Mouse (Mus musculus) c-Kit-positive CD71-negative TER-119-negative erythroid progenitor cells, embryonic 14.5 days (primary cell): Measurements from ENCODE around the gene Alpl.

Experiments used
- DNase-seq: peaks from one replicate; pipeline ENCODE4 v3.0.0-alpha.2; 2013; ENCODE audit warnings: low read depth

Alpl gene

DNA sequence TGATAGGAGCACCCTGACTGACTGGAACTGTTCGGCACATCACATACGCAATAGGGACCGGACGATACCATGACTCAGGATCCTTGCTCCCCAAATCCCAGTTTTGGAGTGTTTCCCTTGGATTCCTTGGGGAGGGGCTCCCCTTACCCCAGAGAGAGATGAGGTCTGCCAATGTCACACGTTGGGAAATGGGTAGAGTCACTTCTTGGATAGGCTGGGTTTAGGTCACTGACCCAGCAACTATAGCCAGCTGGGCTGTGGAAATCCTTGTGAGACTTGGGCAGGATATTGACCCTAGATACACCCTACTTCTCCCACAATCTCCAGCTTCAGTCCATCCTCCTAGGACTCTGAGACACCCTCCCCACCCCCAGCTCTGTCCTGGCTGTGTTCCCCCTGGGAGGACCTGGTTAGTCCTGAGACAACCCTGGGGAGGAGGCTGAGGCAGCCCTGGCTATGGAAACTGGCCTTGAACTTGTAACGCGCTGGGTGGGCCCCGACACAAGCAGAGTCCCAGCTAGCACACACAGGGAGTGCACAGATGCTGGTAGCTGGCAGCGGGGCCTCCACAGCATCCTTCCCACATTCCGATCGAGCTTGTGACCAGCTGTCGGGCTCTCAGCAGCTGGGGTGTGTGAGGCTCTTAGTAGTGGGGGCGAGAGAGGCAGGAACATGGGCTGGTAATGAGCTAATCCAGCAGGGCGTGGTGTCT, 25.1 kb downstream of the Alpl start:
- no peak for DNase-seq

DNA sequence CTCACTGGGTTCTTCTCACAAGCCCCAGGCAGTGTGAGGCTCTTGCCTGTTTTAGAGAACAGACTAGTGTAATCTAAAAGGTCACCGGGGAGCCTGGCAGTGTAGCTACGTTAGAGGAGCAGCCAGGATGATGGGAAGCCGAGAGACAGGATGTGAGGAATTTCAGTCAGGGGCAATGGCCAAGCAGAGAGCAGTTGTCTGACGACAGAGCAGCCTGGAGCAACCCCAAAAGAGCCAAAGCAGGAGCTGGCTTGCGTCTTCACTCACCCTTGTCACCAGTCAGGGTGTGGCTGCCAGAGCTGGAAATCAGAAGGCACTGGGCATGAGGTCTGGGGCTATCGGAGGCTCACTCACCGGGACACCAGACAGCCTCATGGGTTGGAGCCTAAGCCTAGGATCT, 26.5 kb downstream of the Alpl start:
- DNase-seq: no peak

DNA sequence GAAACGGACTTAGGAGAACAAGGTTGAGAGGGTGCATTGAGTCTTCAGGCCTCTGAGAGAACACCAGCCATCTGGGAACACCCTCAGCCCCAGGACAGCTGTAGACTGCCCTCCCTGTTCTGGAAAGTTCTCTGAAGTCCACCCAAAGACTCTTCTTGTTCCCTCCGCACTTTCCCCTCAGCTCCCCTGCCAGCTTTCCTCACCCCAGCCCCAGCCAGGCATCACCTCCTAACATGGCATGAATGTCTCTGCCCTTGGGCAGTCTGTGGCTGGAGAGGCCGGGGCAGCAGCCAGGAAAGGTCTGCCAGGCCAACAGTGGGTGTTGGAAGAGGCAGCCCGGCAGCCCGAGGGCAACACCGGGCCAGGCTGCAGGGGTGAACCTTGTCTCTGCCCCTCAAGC, 27.4 kb downstream of the Alpl start:
- DNase-seq: no peak

DNA sequence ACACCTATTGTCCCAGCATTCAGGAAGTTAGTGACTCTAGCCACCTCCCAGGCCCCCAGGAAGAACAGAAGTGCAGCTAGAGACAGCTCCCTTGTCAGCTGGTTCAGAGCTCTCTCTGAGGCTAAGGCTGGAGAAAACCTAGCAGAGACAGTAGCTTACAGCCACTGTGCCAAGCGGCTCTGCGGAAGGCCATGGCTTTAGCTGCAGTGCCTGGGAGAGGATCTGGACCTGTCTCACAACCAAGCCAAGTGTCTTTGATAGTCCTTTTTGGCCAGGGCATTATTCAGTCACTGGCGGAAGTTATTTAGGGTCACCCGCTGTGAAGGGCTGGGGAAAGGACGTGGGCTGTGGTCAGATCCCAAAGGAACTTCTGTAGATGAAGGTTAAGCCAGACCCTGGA, 27.8 kb downstream of the Alpl start:
- no peak for DNase-seq

DNA sequence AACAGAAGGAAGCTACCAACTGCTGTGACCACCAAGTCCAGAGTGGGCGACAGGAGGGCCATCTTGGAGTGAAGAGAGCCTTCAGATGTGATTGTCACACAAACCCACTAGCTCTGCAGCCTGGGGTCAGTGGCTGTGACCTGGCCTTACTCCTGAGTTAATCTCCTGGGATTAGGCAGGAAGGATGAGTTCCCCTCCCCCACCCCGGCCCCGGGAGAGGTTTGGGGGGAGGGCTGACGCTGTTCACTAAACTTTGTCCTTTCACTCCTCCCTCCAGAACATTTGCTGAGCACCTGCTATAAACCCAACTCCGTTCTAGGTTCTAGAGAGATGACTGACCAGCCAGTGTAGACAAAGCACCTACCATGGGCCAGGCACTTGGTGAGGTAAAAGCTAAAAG, 29.8 kb downstream of the Alpl start:
- DNase-seq: no peak

DNA sequence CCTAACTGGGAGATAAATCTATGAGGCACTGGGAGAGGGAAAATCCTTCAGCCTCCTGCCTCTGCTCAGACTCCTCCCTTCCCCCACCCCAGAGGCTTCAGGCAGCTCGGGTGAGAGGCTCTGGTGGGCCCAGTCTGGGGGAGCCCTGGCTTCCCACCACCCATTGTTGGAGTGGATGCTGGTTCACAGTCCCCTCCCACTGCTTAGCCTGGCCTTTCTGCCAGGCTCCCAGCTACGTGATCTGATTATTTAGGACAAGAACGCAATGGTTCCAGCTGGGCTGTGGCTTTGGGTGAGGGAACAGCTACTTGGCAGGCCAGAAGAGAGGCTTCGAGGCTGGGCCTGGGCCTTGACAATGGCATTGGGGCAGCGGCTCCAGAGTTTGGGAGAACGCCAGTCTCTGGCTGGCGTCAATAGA, 30.6 kb downstream of the Alpl start:
- no peak for DNase-seq

DNA sequence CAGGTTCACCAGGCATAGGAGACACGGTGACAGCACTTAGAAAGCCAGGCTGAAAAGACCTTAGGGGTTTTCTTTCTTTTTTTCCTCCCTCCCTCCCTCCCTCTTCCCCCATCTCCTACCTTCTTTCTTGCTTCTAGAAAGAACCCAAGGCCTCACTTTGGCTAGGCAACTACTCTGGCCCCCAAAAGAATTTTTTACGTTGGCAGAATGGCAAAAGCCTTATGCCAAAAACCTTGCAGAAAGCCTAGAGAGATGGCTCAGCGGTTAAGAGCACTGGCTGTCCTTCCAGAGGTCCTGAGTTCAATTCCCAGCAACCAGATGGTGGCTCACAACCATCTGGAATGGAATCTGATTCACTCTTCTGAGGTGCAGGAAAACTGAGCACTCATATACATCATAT, 31.6 kb downstream of the Alpl start:
- no peak for DNase-seq

DNA sequence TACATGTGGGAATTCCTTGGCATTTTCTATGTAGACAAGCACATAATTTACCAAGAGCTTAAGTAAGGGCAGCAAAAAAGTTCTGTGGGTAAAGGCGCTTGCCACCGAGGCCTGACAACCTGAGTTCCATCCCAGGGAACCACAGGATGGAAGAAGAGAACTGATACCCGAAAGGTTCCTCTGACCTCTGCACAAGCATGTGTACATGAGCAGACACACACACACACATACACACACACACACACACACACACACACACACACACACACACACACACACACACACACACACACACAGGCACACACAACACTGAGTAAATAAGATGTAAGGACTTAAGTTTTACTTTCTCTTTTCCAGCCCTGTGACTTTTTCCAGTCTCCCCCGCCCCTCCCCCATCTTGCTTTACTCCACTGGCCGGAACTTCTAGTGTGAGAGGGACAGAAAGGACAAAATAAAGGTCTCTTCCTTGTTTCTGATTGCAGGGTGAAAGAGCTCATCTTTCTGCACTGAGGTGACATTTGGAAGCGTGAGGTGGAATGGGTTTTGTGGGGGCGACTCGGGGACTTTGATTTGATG, 32.2 kb downstream of the Alpl start:
- no peak for DNase-seq

DNA sequence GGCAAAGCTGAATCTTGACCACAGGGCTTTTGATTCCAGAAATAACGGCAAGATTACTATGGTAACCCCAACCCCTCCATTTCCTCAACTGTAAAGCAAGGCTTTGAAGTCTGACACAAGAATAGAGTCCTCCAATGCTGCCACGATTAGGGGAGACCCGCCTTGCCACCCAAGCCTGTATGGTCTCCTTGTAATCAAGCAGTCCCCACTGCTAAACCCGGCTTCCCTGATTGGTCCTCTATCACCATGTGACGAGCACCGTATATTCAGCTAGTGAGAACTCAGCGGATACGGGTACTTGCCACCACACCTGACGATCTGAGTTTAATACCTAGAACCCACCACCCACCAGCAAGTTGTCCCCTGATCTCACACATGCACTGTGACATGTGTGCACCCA, 33.3 kb downstream of the Alpl start:
- DNase-seq: no peak

DNA sequence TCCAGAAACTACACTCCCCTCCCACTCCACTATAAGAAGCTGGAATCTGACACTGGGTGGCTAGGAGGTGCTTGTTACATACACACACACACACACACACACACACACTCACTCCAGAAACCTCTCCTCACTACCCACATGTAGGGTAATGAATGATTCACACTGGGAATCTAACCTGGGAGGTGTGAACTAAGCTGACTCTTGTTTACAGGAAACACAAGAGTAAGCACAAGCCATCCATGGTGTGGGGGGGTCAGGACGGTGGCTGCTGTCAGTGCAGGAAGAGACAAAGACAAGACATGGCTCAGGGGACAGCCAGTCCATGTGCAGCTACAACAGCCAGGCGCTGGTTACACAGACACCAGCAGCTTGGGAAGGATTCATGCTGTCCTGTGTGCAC, 41.7 kb downstream of the Alpl start:
- no peak for DNase-seq

DNA sequence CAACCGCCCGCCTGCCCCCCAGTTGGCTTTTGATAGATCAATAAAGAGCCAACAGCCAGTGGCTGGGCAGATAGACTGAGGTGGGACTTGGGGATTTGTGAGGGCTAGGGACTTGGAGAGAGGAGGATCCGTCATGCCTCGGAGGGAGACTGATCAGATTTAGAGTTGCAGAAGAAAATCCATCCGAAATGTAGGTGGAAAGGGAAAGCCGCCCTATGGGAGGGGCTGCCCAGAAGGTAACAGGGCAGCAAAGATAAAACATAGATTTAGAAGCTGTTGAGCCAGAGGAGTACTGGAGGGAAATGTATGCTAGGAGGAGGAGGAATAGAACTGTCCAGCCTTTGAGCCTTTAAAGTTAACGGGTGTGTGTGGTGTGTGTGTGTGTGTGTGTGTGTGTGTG, 43.0 kb downstream of the Alpl start:
- DNase-seq: no peak

DNA sequence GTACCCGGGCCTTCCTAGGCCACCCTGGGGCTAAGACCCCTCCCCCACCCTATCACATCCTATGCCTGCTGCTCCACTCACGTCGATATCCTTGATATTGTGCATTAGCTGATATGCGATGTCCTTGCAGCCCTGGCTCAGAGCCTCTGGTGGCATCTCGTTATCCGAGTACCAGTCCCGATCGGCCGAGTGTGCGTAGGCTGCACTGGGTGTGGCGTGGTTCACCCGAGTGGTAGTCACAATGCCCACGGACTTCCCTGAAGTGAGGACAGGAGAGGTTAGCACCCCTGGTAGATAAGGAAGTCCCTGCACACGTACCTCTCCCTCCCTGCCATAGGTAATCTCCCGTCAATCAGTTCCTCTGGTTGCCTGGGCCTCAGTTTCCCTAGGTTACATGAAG, 43.7 kb downstream of the Alpl start:
- no peak for DNase-seq

DNA sequence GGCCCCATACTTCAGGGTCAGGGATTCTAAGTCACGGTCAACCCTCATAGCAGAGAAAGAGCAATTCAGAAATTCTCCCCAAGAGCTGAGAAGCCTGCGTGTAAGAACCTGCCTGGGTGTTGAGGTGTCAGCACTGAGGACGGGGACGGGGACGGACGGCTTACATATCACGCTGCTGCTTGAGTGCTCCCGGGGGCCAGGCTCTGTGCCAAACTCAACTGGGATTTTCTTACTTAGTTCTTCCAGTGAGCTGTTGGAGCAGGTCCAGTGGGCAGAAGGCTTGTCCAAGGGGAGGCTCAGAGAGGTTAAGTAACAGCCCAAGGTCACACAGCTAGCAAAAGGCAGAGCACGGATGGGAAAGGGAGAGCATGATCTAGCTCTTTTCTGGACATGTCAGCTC, 44.5 kb downstream of the Alpl start:
- DNase-seq: no peak

DNA sequence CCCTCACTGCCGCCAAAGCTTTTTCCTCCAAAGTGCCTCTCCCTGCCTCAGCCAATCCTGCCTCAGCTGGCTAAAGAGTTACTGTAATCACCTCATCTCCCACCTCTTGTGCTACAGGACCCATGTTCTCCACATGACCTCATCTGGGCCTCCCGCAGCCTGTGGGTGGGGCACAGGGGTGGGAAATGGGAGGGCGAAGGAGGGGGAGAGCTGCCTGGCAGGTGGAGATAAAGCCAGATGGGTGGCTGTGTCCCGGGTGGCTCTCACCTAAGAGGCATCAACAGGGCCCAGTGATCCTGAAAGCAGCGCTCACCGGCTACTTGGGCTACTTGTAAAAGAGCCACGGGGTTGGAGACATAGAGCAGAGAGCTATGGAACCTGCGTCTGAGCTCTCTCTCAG, 44.9 kb downstream of the Alpl start:
- DNase-seq: peak; percentile 30

DNA sequence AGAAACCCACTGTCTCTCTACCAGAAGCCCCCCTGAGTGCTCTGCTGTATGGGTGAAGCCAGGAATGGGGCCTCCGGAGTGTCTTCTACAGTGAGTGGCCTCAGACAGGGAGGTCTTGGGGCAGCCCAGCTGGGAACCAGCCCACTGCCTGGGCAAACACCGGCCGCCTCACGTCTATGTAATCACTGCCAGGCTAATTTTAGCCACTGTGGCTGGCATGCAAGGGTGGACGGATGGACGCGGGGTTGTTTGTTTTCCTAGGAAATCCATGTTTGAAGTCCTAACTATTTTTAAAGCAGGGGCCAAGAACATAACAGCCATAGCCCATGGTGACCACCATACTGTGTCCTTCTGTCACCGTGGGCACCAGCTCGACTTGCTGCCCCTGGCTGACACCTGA, 46.1 kb downstream of the Alpl start:
- DNase-seq: no peak

DNA sequence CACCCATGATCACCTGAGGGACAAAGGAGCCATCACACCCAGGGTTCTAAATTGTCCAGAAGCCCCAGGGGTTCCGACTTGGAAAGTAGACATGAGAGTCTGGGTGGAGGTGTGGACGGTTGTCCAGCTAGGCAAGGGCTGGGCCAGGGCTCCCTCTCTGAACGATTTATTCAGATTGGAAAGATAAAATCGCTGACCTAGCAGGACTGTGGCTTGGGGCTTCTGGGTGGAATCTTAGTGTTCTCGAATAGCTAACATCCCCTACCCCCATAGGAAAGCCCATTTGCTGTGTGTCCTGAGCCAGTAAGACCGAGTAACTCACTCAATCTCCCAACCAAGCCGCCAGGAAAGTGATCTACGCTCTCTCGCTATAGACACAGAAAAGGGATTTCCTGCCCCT, 46.5 kb downstream of the Alpl start:
- DNase-seq: no peak

DNA sequence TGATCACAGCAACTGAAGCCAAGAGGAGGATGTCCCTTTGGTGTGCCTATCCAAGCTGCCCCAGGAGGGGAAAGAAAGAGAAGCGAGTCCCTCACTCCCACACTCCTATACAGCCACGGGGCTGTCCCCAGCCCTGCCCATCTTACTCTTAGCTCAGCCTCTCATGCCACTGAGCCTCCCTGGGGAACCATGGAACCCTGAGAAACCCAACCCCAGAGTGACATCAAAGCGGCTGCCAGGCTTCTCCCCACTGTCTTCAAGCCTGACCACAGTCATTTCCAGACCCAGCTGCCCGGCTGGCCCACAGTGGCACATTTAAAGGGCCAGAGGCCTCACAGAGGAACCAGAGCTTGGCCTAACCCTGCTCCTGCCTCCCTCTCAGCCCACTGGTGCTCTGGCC, 47.5 kb downstream of the Alpl start:
- DNase-seq: no peak

DNA sequence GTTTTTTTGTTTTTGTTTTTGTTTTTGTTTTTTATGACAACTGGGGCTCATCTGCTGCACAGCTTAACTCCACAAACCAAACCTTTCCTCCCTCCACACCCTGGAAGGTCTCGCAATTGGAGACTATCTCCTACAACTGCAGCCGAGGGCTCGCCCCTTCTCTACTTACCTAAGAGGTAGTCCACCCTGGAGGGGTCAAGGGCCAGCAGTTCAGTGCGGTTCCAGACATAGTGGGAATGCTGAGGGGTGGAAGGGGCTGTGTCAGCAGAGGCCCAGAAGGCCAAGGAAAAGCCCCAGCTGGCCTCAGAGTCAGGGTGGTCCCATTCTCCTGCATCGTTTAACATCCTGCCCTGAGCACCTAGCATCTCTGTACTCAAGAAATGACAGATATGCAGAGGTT, 48.6 kb downstream of the Alpl start:
- no peak for DNase-seq

DNA sequence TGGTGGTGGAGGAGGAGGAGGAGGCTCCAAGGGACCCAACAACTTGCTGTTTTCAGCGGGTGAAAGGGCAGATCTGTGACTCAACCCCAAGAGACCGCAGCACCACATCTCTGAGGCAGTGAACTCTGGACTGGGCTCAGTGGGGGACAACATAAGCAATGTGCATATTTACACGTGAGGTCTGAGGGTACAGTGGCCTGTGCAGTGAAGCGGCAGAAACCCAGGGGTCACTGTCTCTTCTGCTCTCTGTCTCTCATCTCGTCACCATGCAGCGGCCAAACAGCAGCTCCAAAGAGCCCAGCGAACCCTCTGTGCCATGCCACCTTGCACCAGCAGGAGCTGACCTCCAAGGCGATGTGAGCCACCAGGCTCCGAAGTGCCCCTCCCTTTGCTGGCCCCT, 49.1 kb downstream of the Alpl start:
- DNase-seq: no peak

DNA sequence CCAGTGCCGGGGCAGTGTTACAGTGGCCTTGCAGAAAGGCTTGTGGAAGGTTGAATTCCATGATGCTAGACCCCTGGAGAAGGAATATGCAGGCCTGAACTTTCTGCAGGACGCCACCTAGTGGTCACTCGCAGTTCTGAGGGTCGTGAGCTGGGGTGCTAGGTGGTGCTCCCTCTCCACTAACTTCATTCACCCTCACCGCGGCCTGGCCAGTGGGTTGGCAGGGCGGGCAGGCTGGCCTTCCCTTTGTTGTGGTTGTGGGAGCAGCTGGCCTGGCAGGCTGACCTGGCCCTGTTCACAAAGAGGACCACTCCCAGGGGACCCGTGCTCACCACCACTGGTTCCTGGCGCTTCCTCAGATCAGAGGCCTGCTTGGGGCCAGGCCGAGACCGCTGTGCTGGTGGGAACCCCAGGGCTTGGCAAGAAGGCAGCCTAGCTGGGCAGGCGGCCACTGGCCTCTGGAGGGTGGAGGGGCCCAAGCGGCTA, 51.7 kb downstream of the Alpl start:
- DNase-seq: no peak

DNA sequence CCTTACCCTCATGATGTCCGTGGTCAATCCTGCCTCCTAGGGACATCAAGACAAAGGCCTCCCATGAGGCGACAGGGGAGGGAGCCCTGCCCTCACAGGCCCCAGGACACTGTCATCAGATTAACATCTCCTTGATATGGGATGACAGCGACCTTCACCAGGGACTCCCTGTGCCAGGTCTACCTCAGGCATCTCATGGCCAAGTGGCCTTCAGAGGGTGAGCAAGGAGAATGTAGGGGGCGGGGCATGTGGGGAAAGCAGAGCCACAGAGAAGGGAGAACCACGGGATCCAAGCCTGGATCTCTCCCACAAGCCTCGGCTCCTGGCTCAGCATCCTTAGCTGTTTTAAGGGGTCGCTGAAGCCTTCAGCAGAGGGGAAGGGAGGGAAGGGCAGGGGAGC, 52.4 kb downstream of the Alpl start:
- no peak for DNase-seq

DNA sequence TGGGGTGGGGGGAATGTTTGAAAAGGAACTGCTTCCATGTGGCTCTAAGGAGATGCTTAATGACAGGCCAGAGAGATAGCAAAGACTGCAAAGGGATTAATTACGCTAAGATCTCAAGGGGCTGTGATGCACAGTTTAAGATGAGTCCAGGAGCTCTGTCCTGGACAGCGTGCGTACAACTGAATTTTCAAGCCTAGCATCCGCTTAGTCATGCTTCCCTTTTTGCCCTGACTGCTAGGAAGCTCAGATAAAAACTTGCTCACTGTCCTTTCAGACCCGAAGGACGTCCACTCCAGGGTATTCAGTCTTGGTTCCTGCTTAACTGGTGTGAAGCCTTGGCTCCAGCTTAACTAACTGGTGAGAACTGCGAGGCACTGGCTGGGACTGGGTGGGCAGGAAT, 55.8 kb downstream of the Alpl start:
- no peak for DNase-seq

DNA sequence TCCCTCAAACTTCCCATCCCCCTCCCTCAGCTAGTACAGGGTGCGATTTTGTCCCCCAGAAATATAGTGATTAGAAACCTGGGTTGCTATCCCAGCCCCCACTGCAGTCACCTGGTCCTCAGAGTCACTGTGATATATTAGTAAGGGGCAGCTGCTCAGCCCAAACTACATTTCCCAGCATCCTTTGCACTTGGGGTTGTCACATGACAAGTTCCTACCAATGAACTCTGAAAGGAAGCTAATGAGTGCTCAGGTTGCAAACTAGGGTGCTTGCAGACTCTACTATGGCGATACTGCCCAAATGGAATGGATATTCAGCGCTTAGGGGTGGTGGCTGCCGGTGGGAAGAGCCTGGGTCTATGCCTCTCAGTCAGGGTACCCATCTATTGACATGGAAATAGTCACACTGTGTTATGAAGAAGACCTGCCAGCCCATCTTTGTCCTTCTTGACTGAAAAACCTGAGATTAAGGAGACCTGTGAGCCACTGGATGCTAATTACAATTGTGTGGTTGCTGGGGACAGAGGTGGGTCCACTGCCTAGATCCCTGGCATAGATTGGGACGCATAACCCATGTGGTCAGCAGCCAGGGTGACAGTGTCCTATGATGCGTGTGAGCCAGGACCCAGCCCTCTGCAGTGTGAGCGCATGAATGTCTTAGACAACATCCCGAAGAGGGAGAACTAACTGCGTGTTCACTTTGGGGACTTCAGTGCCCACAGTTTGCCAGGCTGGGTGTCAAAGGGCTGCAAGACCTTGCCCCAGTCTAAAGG, 56.8 kb downstream of the Alpl start:
- DNase-seq: no peak

DNA sequence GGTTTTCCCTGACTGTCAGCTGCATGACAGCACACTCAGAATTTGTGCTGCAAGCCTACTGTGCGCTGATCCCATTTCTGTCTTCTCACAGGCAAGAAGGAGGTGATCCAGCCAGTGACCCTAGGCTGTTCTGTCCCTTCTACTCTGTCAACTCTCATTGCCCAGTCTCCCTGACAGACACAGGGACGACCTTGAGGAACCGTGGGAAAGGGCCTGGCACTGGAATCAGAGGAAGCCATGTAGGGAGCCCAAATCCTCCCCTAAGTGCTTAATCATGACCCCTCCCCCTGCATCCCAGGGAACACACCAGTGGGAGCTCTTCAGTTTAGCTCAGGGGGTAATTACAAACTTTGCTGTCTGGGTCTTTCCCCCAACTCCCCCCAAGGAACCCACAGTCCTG, 58.4 kb downstream of the Alpl start:
- no peak for DNase-seq
